Mouse (Mus musculus) bone marrow, adult 2 months (tissue): ENCODE measurements around the gene Nob1.

Source experiments
- CTCF ChIP-seq: fragments of 200-500 bp; IDR thresholded peaks from 2 replicates; pipeline ENCODE4 v1.5.1; 2011; ENCODE audit warnings: low read length, control low read depth; ENCODE audit not compliant: control insufficient read depth, insufficient read depth
- POLR2A ChIP-seq: fragments of 200-500 bp; IDR thresholded peaks from 2 replicates; pipeline ENCODE4 v1.6.1; 2011; ENCODE audit warnings: low read depth, mild to moderate bottlenecking, control low read depth, low read length, borderline replicate concordance; ENCODE audit not compliant: control insufficient read depth

DNA sequence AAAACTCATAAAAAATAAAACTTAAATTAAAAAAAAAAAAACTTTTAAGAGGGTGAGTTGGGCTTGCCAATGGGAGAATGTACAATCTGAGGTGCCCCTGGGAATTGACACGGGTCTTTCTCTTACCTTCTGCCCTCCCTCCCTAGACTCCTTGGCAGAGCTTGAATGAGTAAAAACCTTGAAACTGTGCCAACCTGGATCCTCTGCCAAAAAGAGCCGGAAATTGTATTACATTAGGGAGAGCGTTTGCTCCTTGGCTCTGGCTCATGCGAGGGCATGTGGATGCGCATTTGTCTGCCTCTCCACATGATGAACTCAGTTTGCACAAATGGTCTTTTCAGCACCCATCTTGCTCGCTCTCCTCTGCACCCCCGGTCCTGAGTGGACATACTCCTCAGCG is 35.3 kb downstream of the Nob1 start:
- TF ChIP-seq POLR2A: no peak
- no peak for TF ChIP-seq CTCF
